Mouse (Mus musculus) stomach, postnatal 0 days (tissue): Measurements from ENCODE around the gene 1500015O10Rik.

Source experiments
- CTCF ChIP-seq: IDR thresholded peaks from 2 replicates; pipeline ENCODE4 v1.5.1; 2016; ENCODE audit warnings: antibody characterized with exemption, low read depth, mild to moderate bottlenecking, moderate library complexity
- EP300 ChIP-seq: optimal IDR thresholded peaks from 2 replicates; pipeline ENCODE3; 2016; ENCODE audit warnings: antibody characterized with exemption

DNA sequence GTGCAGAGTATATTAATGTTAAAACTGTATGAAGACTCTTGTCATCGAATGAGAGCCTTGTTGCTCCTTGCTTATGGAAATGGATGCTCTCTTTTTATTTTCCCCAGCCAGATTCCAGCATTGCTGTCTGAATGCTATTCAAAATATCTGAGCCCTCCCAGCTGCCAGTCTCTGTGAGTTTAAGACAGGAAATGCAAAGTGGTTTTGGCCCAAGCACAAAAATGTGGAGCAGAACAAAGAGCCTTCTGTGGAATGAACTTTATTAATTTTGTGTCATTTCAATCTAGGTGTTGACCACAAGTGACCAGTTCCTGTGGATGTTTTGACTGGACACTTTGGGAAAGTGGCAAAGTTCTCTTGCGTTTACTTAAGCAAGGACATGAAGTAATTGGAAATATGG lies 15.6 kb upstream of the 1500015O10Rik start:
- no peak for TF ChIP-seq CTCF
- no peak for TF ChIP-seq EP300
